Comparison of ENCODE assay signal across 24 mouse cellular contexts in the genomic region with DNA sequence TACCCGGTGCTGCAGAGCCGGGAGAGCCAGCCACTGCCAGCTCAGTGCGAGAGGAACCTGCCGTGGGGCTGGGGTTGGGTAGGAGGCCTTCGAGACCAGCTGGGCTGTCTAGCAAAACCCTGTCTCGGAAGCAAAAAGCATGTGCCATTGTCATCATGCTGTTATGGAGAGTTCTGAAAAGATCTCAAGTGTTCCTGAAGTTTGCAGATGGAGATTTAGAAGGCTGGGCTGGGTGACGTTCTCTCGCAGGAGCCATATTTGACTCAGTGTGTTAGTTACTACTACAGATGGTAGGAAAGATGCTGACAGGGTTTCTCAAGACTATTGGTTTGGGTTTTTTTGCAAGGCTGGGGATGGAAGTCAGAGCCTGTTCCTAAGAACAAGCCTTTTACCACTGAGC. TPM values are rescaled to one million over a fixed set of nuclear protein-coding genes. Genes with fewer than 3 reads are reported as not detected.
DNase-seq lines count a peak whose midpoint lies in the region; ATAC-seq and TF ChIP-seq lines count a peak whose summit lies in the region.
"Had no signal": no experiment of that assay in that cellular context is flagged by ENCODE, and none has a peak within 500 bp of the region (broad histone marks: within the 10 kb centered on the region; RNA-seq: fewer than 3 reads in every experiment).

No protein-coding gene starts in this region.

- DNase-seq in forebrain, postnatal 0 days: peak; percentile 25
- DNase-seq in forebrain, embryonic 10.5 days (ENCODE audit: extremely low spot score, low spot score): no peak
- peak; percentile 15 to 53 for DNase-seq in layer of hippocampus, adult 18-20 months (ENCODE audit: low spot score in 2 of 2)
- DNase-seq in layer of hippocampus, postnatal 25 days (ENCODE audit: extremely low spot score in 1 of 2, low spot score in 1 of 2): no peak
- DNase-seq in midbrain, embryonic 14.5 days: no peak
- DNase-seq in layer of hippocampus, adult 9-10 months (ENCODE audit: low spot score): peak; percentile 4
- DNase-seq: adrenal gland, adult 8-10 months; adrenal gland, postnatal 36 days; B cell, adult 2 months; cerebellum, adult 11 months; cerebellum, adult 8-10 months; cerebellum, postnatal 25 days; gastrocnemius, postnatal 10 days; heart, adult 18-20 months had no signal

- no peak overlapping the region for H3K9ac ChIP-seq in forebrain, postnatal 0 days
- H3K9ac ChIP-seq in midbrain, embryonic 12.5 days (replicated peaks): no peak overlapping the region
- H3K9ac ChIP-seq in midbrain, embryonic 14.5 days (replicated peaks; ENCODE audit: low read length): no peak overlapping the region
- H3K9ac ChIP-seq in intestine, embryonic 15.5 days: no peak overlapping the region
- H3K9ac ChIP-seq: embryonic facial prominence, embryonic 12.5 days; forebrain, embryonic 12.5 days; heart, embryonic 15.5 days; hindbrain, embryonic 14.5 days had no signal

- H3K4me3 ChIP-seq in forebrain, postnatal 0 days (ENCODE audit: low read depth, low read length): no peak overlapping the region
- H3K4me3 ChIP-seq in forebrain, embryonic 10.5 days: no peak overlapping the region
- no peak overlapping the region for H3K4me3 ChIP-seq in midbrain, embryonic 12.5 days
- no peak overlapping the region for H3K4me3 ChIP-seq in midbrain, embryonic 14.5 days (replicated peaks; ENCODE audit: low read depth, low read length)
- no peak overlapping the region for H3K4me3 ChIP-seq in intestine, embryonic 15.5 days (replicated peaks)
- H3K4me3 ChIP-seq: embryonic facial prominence, embryonic 12.5 days; forebrain, embryonic 12.5 days; heart, embryonic 15.5 days; hindbrain, embryonic 10.5 days had no signal

- WGBS in forebrain, postnatal 0 days: 84% methylated on average over 8 of the region's 8 CpGs
- 96% methylated on average over 8 of the region's 8 CpGs for WGBS in forebrain, embryonic 10.5 days
- 94% methylated on average over 8 of the region's 8 CpGs for WGBS in midbrain, embryonic 12.5 days
- 93% methylated on average over 8 of the region's 8 CpGs for WGBS in midbrain, embryonic 14.5 days
- 91% methylated on average over 8 of the region's 8 CpGs for WGBS in intestine, embryonic 15.5 days

- no peak overlapping the region for H3K4me2 ChIP-seq in forebrain, postnatal 0 days (ENCODE audit: low read depth)
- H3K4me2 ChIP-seq in midbrain, embryonic 12.5 days (replicated peaks): no peak overlapping the region
- H3K4me2 ChIP-seq in midbrain, embryonic 14.5 days (ENCODE audit: low read length): no peak overlapping the region
- no peak overlapping the region for H3K4me2 ChIP-seq in intestine, embryonic 15.5 days (replicated peaks)
- H3K4me2 ChIP-seq: embryonic facial prominence, embryonic 12.5 days; forebrain, embryonic 12.5 days; heart, embryonic 11.5 days; heart, embryonic 15.5 days; hindbrain, embryonic 14.5 days had no signal

- 0 out of 2 replicates have a peak overlapping the region, but pooled peaks have one; percentile 9 for H3K27ac ChIP-seq in forebrain, postnatal 0 days (ENCODE audit: low read depth, low read length)
- H3K27ac ChIP-seq in forebrain, embryonic 10.5 days: no peak overlapping the region
- 0 out of 2 replicates have a peak overlapping the region, but pooled peaks have one; percentile 10 for H3K27ac ChIP-seq in midbrain, embryonic 12.5 days (replicated peaks)
- H3K27ac ChIP-seq in midbrain, embryonic 14.5 days (replicated peaks; ENCODE audit: low read depth, low read length): no peak overlapping the region
- H3K27ac ChIP-seq in intestine, embryonic 15.5 days: no peak overlapping the region
- H3K27ac ChIP-seq: embryonic facial prominence, embryonic 12.5 days; forebrain, embryonic 12.5 days; heart, embryonic 15.5 days; hindbrain, embryonic 10.5 days; hindbrain, embryonic 14.5 days had no signal

- H3K4me1 ChIP-seq in forebrain, postnatal 0 days (ENCODE audit: insufficient read depth): no peaks in the 10 kb centered on the region
- H3K4me1 ChIP-seq in forebrain, embryonic 10.5 days: peaks cover 4% of the 10 kb centered on the region
- no peaks in the 10 kb centered on the region for H3K4me1 ChIP-seq in midbrain, embryonic 12.5 days
- no peaks in the 10 kb centered on the region for H3K4me1 ChIP-seq in midbrain, embryonic 14.5 days (ENCODE audit: control insufficient read depth, insufficient read depth, low read length)
- H3K4me1 ChIP-seq in intestine, embryonic 15.5 days (replicated peaks): no peaks in the 10 kb centered on the region
- H3K4me1 ChIP-seq: embryonic facial prominence, embryonic 12.5 days; forebrain, embryonic 12.5 days had no signal

- ATAC-seq in forebrain, postnatal 0 days: 0 out of 2 replicates have a peak, but pooled peaks have one; percentile 20
- no peak for ATAC-seq in midbrain, embryonic 12.5 days (ENCODE audit: low FRiP score, low read depth)
- ATAC-seq in midbrain, embryonic 14.5 days (ENCODE audit: low FRiP score, low TSS enrichment): no peak
- ATAC-seq in intestine, embryonic 15.5 days: no peak
- ATAC-seq: CD4-positive, CD25-positive, alpha-beta regulatory T cell, adult 4 months had no signal

- no peak for TF ChIP-seq CTCF in forebrain, postnatal 0 days (IDR thresholded peaks at IDR 0.05; ENCODE audit: low read depth)

- no peaks in the 10 kb centered on the region for H3K27me3 ChIP-seq in forebrain, postnatal 0 days (ENCODE audit: insufficient read depth, low read length)
- no peaks in the 10 kb centered on the region for H3K27me3 ChIP-seq in forebrain, embryonic 10.5 days (ENCODE audit: poor library complexity, severe bottlenecking)
- H3K27me3 ChIP-seq in midbrain, embryonic 12.5 days: no peaks in the 10 kb centered on the region
- no peaks in the 10 kb centered on the region for H3K27me3 ChIP-seq in midbrain, embryonic 14.5 days (ENCODE audit: control insufficient read depth, insufficient read depth, low read length)
- H3K27me3 ChIP-seq in intestine, embryonic 15.5 days (replicated peaks): no peaks in the 10 kb centered on the region
- H3K27me3 ChIP-seq: embryonic facial prominence, embryonic 12.5 days; forebrain, embryonic 12.5 days; heart, embryonic 15.5 days had no signal

- H3K9me3 ChIP-seq in forebrain, postnatal 0 days (ENCODE audit: low read length): no peaks in the 10 kb centered on the region
- no peaks in the 10 kb centered on the region for H3K9me3 ChIP-seq in forebrain, embryonic 10.5 days
- peaks cover 1% of the 10 kb centered on the region; the same call in 1 of the 2 replicates for H3K9me3 ChIP-seq in midbrain, embryonic 12.5 days
- H3K9me3 ChIP-seq in midbrain, embryonic 14.5 days (ENCODE audit: control insufficient read depth, low read length): no peaks in the 10 kb centered on the region
- no peaks in the 10 kb centered on the region for H3K9me3 ChIP-seq in intestine, embryonic 15.5 days
- H3K9me3 ChIP-seq: embryonic facial prominence, embryonic 12.5 days; forebrain, embryonic 12.5 days; G1E; heart, embryonic 15.5 days; hindbrain, embryonic 10.5 days had no signal

- peaks cover 30% of the 10 kb centered on the region for H3K36me3 ChIP-seq in forebrain, postnatal 0 days (ENCODE audit: insufficient read depth)
- H3K36me3 ChIP-seq in forebrain, embryonic 10.5 days (replicated peaks): peaks cover 82% of the 10 kb centered on the region
- peaks cover 49% of the 10 kb centered on the region for H3K36me3 ChIP-seq in midbrain, embryonic 12.5 days
- H3K36me3 ChIP-seq in midbrain, embryonic 14.5 days (ENCODE audit: control insufficient read depth, insufficient read depth, low read length): peaks cover 48% of the 10 kb centered on the region
- peaks cover 25% of the 10 kb centered on the region for H3K36me3 ChIP-seq in intestine, embryonic 15.5 days

RNA-seq across cellular contexts. Expression of a gene that starts 24.4 kb away (rescaled TPM):
- total RNA-seq in forebrain, postnatal 0 days (2014; rRNA removed): 12.4 and 18.0 TPM in 2 replicates
- polyA plus RNA-seq in forebrain, postnatal 0 days (2015; fragmentation: Nextera tagmentation; extraction: Ambion mirVana): 9.9 and 13.1 TPM in 2 replicates
- 27.0 and 29.6 TPM in 2 replicates for polyA plus RNA-seq in forebrain, embryonic 10.5 days (2016; fragmentation: Nextera tagmentation; extraction: Ambion mirVana)
- total RNA-seq in layer of hippocampus, adult 18-20 months (2021): 10 to 100 TPM; 23.2 to 24.4 TPM
- 10 to 100 TPM; 25.2 to 25.8 TPM for total RNA-seq in layer of hippocampus, postnatal 25 days (2021)
- 26.6 and 27.0 TPM in 2 replicates for polyA plus RNA-seq in midbrain, embryonic 12.5 days (2016; fragmentation: Nextera tagmentation; extraction: Ambion mirVana)
- 28.6 and 31.9 TPM in 2 replicates for polyA plus RNA-seq in midbrain, embryonic 14.5 days (2014; fragmentation: Nextera tagmentation; extraction: Ambion mirVana)
- polyA plus RNA-seq in intestine, embryonic 15.5 days (2015; fragmentation: Nextera tagmentation; extraction: Ambion mirVana): 17.4 and 18.7 TPM in 2 replicates

RNA-seq across cellular contexts. Expression of a gene that starts 32.5 kb away (rescaled TPM):
- 57.8 and 60.5 TPM in 2 replicates for total RNA-seq in forebrain, postnatal 0 days (2014; rRNA removed)
- polyA plus RNA-seq in forebrain, postnatal 0 days (2015; fragmentation: Nextera tagmentation; extraction: Ambion mirVana): 17.2 and 17.5 TPM in 2 replicates
- polyA plus RNA-seq in forebrain, embryonic 10.5 days (2016; fragmentation: Nextera tagmentation; extraction: Ambion mirVana): 38.2 and 45.2 TPM in 2 replicates
- 10 to 100 TPM; 58.5 to 61.0 TPM for total RNA-seq in layer of hippocampus, adult 18-20 months (2021)
- total RNA-seq in layer of hippocampus, postnatal 25 days (2021): 10 to 100 TPM; 51.7 to 58.6 TPM
- polyA plus RNA-seq in midbrain, embryonic 12.5 days (2016; fragmentation: Nextera tagmentation; extraction: Ambion mirVana): 28.5 and 33.9 TPM in 2 replicates
- polyA plus RNA-seq in midbrain, embryonic 14.5 days (2014; fragmentation: Nextera tagmentation; extraction: Ambion mirVana): 17.1 and 38.5 TPM in 2 replicates
- polyA plus RNA-seq in intestine, embryonic 15.5 days (2015; fragmentation: Nextera tagmentation; extraction: Ambion mirVana): 42.7 and 44.3 TPM in 2 replicates

RNA-seq across cellular contexts. Expression of a gene that starts 41.6 kb away (rescaled TPM):
- 4.5 and 6.9 TPM in 2 replicates for total RNA-seq in forebrain, postnatal 0 days (2014; rRNA removed)
- polyA plus RNA-seq in forebrain, postnatal 0 days (2015; fragmentation: Nextera tagmentation; extraction: Ambion mirVana): 3.7 and 5.2 TPM in 2 replicates
- 7.3 and 7.8 TPM in 2 replicates for polyA plus RNA-seq in forebrain, embryonic 10.5 days (2016; fragmentation: Nextera tagmentation; extraction: Ambion mirVana)
- 1 to 10 TPM; 3.0 to 4.5 TPM for total RNA-seq in layer of hippocampus, adult 18-20 months (2021)
- total RNA-seq in layer of hippocampus, postnatal 25 days (2021): 1 to 10 TPM; 2.7 to 4.0 TPM
- 6.4 and 7.1 TPM in 2 replicates for polyA plus RNA-seq in midbrain, embryonic 12.5 days (2016; fragmentation: Nextera tagmentation; extraction: Ambion mirVana)
- polyA plus RNA-seq in midbrain, embryonic 14.5 days (2014; fragmentation: Nextera tagmentation; extraction: Ambion mirVana): 5.7 and 7.8 TPM in 2 replicates
- 3.9 and 5.1 TPM in 2 replicates for polyA plus RNA-seq in intestine, embryonic 15.5 days (2015; fragmentation: Nextera tagmentation; extraction: Ambion mirVana)

Comparison
In these comparisons a context has a peak if more than half of its experiments do, and no peak if none do; other contexts are left out.
1. DNase-seq: peak in forebrain, postnatal 0 days (single experiment), layer of hippocampus, adult 18-20 months (2 of 2) and layer of hippocampus, adult 9-10 months (single experiment); none in forebrain, embryonic 10.5 days (single experiment), layer of hippocampus, postnatal 25 days (0 of 2) and midbrain, embryonic 14.5 days (single experiment).
2. H3K27ac ChIP-seq: peak in forebrain, postnatal 0 days (single experiment) and midbrain, embryonic 12.5 days (single experiment); none in forebrain, embryonic 10.5 days (single experiment), midbrain, embryonic 14.5 days (single experiment) and intestine, embryonic 15.5 days (single experiment).